Mouse (Mus musculus) hindbrain, embryonic 15.5 days (tissue): ENCODE data around the gene Nrxn2. TPM values are rescaled to one million over a fixed set of nuclear protein-coding genes. Genes with fewer than 3 reads are reported as not detected.

Experiments used
- ATAC-seq: fragments of 200-750 bp; cut with Nextera tagmentation; 2 replicates; pipeline ENCODE4 v1.8.0; 2017; ENCODE audit warnings: low read depth, moderate number of reproducible peaks, moderate TSS enrichment; ENCODE audit not compliant: low FRiP score
- H3K27ac ChIP-seq: fragments of 300-500 bp; sonication (generic); replicated peaks from 2 replicates; pipeline ENCODE4 v1.5.1; 2015; ENCODE audit warnings: mild to moderate bottlenecking, inconsistent platforms
- H3K27me3 ChIP-seq: fragments of 300-500 bp; sonication (generic); 2 replicates; pipeline ENCODE4 v1.6.1; 2015; ENCODE audit warnings: control low read depth, inconsistent platforms
- H3K36me3 ChIP-seq: fragments of 300-500 bp; sonication (generic); 2 replicates; pipeline ENCODE4 v1.6.1; 2015; ENCODE audit warnings: control low read depth, inconsistent platforms
- H3K4me1 ChIP-seq: fragments of 300-500 bp; sonication (generic); replicated peaks from 2 replicates; pipeline ENCODE4 v1.6.1; 2015; ENCODE audit warnings: control low read depth, inconsistent platforms
- H3K4me2 ChIP-seq: fragments of 300-500 bp; sonication (generic); 2 replicates; pipeline ENCODE4 v1.6.1; 2015; ENCODE audit warnings: moderate library complexity, mild to moderate bottlenecking, inconsistent platforms
- H3K4me3 ChIP-seq: fragments of 300-500 bp; sonication (generic); 2 replicates; pipeline ENCODE4 v1.5.1; 2015; ENCODE audit warnings: mild to moderate bottlenecking, inconsistent platforms
- H3K9ac ChIP-seq: fragments of 300-500 bp; sonication (generic); 2 replicates; pipeline ENCODE4 v1.6.1; 2015; ENCODE audit warnings: inconsistent platforms
- H3K9me3 ChIP-seq: fragments of 300-500 bp; sonication (generic); 2 replicates; pipeline ENCODE4 v1.6.1; 2016; ENCODE audit warnings: control low read depth, inconsistent platforms
- WGBS: fragments of 180-500 bp; shearing (Covaris S2); methylation state at CpG from one replicate; pipeline ENCODE4 v1.1.7; 2015; 5-methylcytosine and 5-hydroxymethylcytosine counted together
- polyA plus RNA-seq: library from polyadenylated mRNA; unstranded; fragments of >200 nt; fragmentation: Nextera tagmentation; extraction: Ambion mirVana; gene quantifications from 2 replicates; pipeline ENCODE4 v1.2.1, GENCODE M21; 2015

The Nrxn2 gene
- polyA plus RNA-seq, 1 experiment from 2014 or later: 46.6 TPM

DNA sequence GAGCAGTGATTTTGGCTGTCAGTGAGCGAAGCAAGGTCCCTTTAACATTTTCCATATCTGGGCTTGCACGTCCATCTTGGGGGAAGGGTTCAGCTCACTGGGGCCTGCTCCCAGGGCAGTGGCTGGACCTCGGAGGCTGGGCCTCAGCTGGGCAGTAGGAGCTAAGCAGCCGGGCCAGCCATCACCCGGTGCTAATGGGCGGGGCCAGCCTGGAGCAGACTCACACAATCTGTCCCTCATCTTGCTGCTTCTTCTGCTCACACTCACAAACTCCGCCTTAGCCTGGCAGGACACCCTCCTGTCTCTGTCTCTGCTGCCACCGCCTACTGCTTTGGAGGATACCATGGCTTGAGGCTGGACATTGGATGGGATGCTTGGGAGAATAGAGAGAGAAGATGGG, 97.6 kb downstream of the Nrxn2 start:
- peaks cover 44% of the 10 kb centered on the region for H3K4me1 ChIP-seq

DNA sequence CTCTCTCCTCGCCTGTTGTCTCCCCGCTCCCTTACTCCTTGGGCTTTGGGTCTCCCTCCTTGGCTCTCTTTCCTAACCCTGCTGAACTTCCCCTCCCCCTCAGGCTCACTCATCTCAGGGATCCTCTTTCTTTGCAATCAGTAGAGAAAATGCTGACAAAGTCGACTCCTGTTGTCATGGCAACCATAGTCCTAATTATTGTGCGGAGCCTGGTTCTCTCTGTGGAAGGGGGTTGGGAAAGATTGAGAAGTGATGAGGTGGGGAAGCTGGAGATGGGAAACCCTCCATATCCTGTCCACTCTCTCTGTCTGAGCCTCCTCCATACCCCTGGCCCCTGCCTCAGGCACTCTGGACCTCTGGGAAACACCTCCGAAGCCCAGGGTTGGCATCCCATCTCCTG, 100.1 kb downstream of the Nrxn2 start:
- H3K27me3 ChIP-seq: no peaks in the 10 kb centered on the region
- peaks cover 57% of the 10 kb centered on the region for H3K36me3 ChIP-seq
- H3K4me2 ChIP-seq: peak overlapping the region; percentile 29
- no peaks in the 10 kb centered on the region for H3K9me3 ChIP-seq
- H3K27ac ChIP-seq: peak overlapping the region; percentile 80
- H3K4me3 ChIP-seq: no peak overlapping the region
- H3K9ac ChIP-seq: no peak overlapping the region
- peaks cover 35% of the 10 kb centered on the region for H3K4me1 ChIP-seq
- WGBS: 13% methylated on average over 5 of the region's 5 CpGs
- peak; percentile 59 for ATAC-seq

More for the DNA sequence above, 97.6 kb downstream of the Nrxn2 start:
- no peak for ATAC-seq
- H3K9ac ChIP-seq: no peak overlapping the region
- no peak overlapping the region for H3K4me2 ChIP-seq
- WGBS: 54% methylated on average over 8 of the region's 8 CpGs
- no peak overlapping the region for H3K27ac ChIP-seq
- no peaks in the 10 kb centered on the region for H3K9me3 ChIP-seq
- peaks cover 50% of the 10 kb centered on the region for H3K36me3 ChIP-seq
- no peaks in the 10 kb centered on the region for H3K27me3 ChIP-seq
- H3K4me3 ChIP-seq: no peak overlapping the region

DNA sequence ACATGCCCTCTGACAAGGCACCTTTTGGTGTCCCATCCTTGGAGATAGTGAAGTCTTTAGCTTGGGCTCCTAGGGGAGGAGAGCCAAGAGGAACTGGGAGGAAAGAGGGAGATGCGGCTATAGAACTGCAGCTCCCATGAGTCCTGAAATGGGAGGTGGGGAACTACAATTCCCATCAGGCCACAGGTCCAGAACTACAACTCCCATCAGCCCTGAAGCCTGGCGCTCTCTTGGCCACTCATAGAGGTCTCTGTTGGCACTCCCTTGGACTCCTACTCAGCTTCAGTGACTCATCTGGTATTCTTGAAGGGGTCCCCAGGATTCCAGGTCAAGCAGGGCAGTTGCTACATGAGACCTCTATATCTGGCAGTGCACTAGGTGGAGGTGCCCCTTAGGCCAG, 101.0 kb downstream of the Nrxn2 start:
- ATAC-seq: no peak
- Histone ChIP-seq H3K36me3 (peaks cover 61% of the 10 kb centered on the region), H3K27me3 (no peaks in the 10 kb centered on the region), H3K9ac (no peak overlapping the region), H3K4me3 (no peak overlapping the region), H3K4me2 (0 out of 2 replicates have a peak overlapping the region, but pooled peaks have one; percentile 29), H3K27ac (peak overlapping the region; percentile 80), H3K9me3 (no peaks in the 10 kb centered on the region), H3K4me1 (peaks cover 35% of the 10 kb centered on the region)
- 44% methylated on average over 2 of the region's 2 CpGs for WGBS

DNA sequence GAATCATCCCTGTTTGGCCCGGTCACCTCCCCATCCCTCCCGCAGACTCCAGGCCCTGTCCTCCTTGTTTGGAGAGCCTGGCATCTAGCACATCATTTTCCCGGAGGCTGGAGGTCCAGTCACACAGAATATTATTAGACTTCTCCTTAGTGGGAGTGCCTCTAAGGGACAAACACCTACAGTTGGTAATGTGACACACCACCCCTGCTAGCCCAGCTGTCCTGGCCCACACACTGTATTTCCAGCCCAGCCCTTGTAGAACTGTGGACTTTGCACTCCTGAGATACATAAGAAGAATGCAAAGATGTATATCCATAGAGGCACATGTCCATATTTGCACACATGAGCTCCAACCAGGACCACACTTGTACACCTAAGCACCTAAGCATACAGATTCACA, 103.1 kb downstream of the Nrxn2 start:
- Histone ChIP-seq H3K27me3 (no peaks in the 10 kb centered on the region), H3K9me3 (no peaks in the 10 kb centered on the region), H3K4me3 (no peak overlapping the region), H3K4me2 (no peak overlapping the region), H3K9ac (no peak overlapping the region), H3K4me1 (peaks cover 29% of the 10 kb centered on the region), H3K27ac (no peak overlapping the region), H3K36me3 (peaks cover 48% of the 10 kb centered on the region)
- WGBS: 95% methylated on average over 3 of the region's 3 CpGs
- ATAC-seq: no peak

DNA sequence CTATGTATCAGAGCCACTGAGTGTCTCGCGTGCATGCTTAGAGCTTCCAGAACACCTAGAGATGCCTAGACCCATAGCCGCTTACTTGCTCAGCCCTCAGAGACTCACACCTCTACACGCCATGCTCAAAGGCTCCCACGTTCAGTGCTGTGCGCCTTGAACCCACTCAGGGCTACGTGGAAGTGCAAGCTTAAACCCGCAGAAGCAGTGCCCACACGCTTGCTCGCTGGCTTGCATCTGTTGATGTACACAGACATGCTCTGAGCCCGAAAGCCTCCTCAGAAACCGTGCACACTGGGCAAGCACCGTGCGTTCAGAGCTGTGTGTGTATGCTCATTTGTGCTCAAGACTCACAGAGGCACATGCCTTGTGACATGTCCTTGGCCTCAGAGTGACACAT, 103.8 kb downstream of the Nrxn2 start:
- WGBS: 92% methylated on average over 14 of the region's 14 CpGs
- no peak overlapping the region for H3K27ac ChIP-seq
- H3K4me3 ChIP-seq: no peak overlapping the region
- H3K27me3 ChIP-seq: no peaks in the 10 kb centered on the region
- no peak overlapping the region for H3K9ac ChIP-seq
- peaks cover 46% of the 10 kb centered on the region for H3K36me3 ChIP-seq
- no peak for ATAC-seq
- peaks cover 27% of the 10 kb centered on the region for H3K4me1 ChIP-seq
- no peak overlapping the region for H3K4me2 ChIP-seq
- H3K9me3 ChIP-seq: no peaks in the 10 kb centered on the region

DNA sequence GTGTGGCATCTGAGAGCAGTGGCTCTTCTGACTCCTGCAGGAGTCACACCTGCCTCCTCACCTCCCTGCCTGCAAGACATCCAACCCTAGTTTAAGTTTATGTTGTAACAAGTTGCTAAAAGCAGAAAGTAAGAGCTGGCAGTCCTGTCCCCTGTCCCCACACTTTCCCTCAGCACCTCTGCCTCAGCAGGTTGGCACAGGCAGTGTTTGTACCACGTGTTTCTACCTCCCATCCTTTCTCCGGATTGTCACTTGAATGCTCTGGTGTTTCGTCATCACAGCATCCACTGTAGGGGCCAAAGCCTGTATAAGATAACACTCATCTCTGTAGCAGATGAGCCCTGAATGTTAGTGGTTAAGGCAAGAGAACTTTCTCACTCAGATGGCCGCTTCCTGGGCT, 106.5 kb downstream of the Nrxn2 start:
- WGBS: 84% methylated on average over 4 of the region's 4 CpGs
- no peaks in the 10 kb centered on the region for H3K27me3 ChIP-seq
- no peak overlapping the region for H3K9ac ChIP-seq
- H3K4me3 ChIP-seq: no peak overlapping the region
- no peak for ATAC-seq
- no peak overlapping the region for H3K4me2 ChIP-seq
- H3K36me3 ChIP-seq: peaks cover 37% of the 10 kb centered on the region
- no peaks in the 10 kb centered on the region for H3K9me3 ChIP-seq
- peaks cover 27% of the 10 kb centered on the region for H3K4me1 ChIP-seq
- no peak overlapping the region for H3K27ac ChIP-seq

DNA sequence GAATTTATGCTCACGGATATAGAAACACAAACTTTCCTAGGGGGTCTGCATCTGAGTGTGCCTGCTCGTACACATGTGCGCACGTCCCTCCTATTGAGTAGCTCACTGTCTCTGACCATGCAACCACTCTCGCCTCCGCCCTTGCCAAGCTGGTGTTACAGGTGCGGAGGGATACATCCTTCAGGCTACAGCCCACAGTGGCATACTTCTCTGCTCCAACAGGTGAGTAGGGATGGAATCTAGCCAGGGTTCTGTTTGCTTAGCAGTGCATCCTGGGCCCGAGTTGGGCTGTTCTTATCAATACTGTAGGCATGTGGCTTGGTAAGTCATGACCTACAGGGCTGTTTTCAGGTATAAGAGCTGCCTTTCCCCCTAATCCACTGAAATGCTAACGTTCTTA, 107.5 kb downstream of the Nrxn2 start:
- no peak for ATAC-seq
- WGBS: 94% methylated on average over 9 of the region's 9 CpGs
- Histone ChIP-seq H3K36me3 (peaks cover 33% of the 10 kb centered on the region), H3K27ac (no peak overlapping the region), H3K4me2 (no peak overlapping the region), H3K9me3 (no peaks in the 10 kb centered on the region), H3K27me3 (no peaks in the 10 kb centered on the region), H3K4me1 (peaks cover 35% of the 10 kb centered on the region), H3K9ac (no peak overlapping the region), H3K4me3 (no peak overlapping the region)

DNA sequence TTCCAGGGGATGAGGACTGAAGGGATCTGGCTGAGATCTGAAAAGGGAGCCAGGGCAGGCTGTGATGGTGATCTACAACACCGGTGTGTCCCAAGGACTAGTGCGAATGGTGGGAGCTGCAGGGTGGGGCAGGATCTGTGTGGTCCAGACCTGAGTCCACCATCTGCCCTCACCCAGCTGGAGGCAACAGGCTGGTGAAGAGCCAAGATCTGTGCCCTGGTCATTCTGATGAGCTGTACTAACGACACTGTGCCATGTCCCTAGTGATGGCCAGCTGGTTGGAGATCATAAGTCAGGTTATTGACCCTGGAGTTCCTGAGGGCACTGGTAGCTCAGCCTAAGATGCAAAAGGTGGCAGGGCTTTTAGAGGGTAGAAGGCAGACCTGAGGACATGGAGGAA, 108.9 kb downstream of the Nrxn2 start:
- WGBS: 81% methylated on average over 3 of the region's 3 CpGs
- Histone ChIP-seq H3K9me3 (no peaks in the 10 kb centered on the region), H3K27me3 (no peaks in the 10 kb centered on the region), H3K27ac (peak overlapping the region; percentile 40; the same call in 1 of the 2 replicates), H3K36me3 (peaks cover 24% of the 10 kb centered on the region), H3K4me2 (no peak overlapping the region), H3K9ac (no peak overlapping the region), H3K4me1 (peaks cover 49% of the 10 kb centered on the region), H3K4me3 (no peak overlapping the region)
- ATAC-seq: no peak

DNA sequence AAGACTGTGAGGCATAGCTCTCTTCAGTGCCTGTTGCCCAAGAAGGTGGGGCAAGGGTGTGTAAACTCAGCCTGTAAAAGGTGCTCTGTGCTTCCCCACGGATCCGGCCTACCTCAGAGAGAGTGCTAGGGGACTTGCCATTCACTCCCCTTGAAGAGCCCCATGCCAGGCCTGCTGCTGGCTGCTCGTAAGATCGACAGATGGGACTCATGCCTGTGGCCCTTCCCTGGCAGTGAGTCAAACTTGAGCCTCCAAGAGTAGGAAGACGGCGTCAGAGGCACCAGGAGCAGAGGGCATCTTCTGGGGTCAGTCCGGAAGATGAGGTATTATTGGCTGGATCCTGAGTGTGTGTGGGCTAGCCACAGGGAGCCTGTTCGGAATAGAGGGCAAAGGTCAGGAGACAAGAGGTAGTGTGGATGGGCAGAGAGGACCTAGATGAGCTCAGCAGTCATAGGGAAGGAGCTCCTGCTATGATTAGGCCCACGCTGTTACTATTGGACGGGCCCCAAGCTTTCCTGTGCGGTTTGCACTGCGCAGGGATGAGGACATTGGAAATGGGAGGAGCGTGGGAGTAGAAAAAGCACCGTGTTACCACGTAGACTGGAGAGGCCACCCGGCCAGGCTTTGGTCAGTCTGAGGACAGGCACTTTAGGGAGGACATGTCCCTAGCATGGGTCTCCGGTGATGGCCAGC, 109.5 kb downstream of the Nrxn2 start:
- ATAC-seq: no peak
- 67% methylated on average over 17 of the region's 17 CpGs for WGBS
- H3K9me3 ChIP-seq: no peaks in the 10 kb centered on the region
- H3K27me3 ChIP-seq: no peaks in the 10 kb centered on the region
- peaks cover 55% of the 10 kb centered on the region for H3K4me1 ChIP-seq
- H3K4me3 ChIP-seq: no peak overlapping the region
- H3K36me3 ChIP-seq: peaks cover 19% of the 10 kb centered on the region
- H3K27ac ChIP-seq: peak overlapping the region; percentile 40; the same call in 1 of the 2 replicates
- no peak overlapping the region for H3K4me2 ChIP-seq
- no peak overlapping the region for H3K9ac ChIP-seq

DNA sequence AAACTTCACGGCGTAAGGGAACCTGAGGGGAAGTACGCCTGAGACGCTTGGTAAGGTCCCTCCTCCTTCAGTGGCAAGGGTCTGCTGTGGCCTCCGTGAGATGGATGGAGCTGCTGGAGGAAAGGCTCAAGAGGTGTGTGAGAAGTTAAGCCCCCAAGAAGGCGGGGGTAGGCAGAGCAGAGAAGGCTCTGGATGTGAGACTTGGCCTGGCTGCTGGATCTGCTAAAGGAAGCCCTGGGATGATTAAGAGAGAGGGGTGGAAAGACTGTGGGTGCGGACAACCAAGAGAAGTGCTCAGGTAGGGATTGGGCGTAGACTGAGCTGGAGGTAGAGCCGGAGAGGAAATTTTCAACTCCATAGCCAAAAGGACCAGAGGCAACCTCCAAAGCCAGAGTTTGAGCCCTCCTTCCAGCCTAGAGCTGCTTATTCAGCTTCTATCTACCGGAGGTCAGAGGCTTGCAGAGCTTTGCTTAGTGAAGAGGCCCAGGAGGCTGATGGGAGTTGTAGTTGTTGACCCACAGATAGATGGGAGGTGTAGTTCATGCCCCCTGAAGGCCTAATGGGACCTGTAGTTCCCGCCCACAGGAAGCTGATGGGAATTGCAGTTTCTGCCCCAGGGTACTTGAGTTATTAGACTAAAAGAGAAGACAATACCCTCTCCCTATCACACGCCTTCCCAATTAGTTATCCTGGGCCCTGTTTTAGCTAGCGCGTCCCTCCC, 110.9 kb downstream of the Nrxn2 start:
- Histone ChIP-seq H3K27me3 (no peaks in the 10 kb centered on the region), H3K4me1 (peaks cover 69% of the 10 kb centered on the region), H3K4me3 (no peak overlapping the region), H3K27ac (peak overlapping the region; percentile 52; the same call in 1 of the 2 replicates), H3K9ac (no peak overlapping the region), H3K4me2 (peak overlapping the region; percentile 37; the same call in 1 of the 2 replicates), H3K9me3 (no peaks in the 10 kb centered on the region), H3K36me3 (peaks cover 12% of the 10 kb centered on the region)
- no peak for ATAC-seq
- 60% methylated on average over 14 of the region's 14 CpGs for WGBS

DNA sequence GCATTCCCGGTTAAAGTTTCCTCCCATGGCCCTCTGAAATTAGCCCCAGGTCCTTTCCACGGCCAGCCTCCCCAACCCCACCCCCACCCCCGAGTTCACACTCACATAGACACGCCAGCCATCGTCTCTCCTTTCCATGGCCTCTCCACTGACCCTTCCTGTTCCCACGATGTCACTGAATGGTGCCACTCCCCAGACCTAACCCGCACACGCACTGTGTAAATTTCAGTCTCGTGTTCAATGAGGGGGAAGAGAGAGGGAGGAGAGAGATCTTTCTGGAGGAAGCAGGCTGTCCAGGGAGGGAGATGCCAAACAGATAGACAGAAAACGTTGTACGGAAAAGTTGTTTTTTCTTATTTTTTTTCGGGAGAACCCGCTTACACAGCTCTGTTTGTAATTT, 111.8 kb downstream of the Nrxn2 start:
- H3K9ac ChIP-seq: no peak overlapping the region

DNA sequence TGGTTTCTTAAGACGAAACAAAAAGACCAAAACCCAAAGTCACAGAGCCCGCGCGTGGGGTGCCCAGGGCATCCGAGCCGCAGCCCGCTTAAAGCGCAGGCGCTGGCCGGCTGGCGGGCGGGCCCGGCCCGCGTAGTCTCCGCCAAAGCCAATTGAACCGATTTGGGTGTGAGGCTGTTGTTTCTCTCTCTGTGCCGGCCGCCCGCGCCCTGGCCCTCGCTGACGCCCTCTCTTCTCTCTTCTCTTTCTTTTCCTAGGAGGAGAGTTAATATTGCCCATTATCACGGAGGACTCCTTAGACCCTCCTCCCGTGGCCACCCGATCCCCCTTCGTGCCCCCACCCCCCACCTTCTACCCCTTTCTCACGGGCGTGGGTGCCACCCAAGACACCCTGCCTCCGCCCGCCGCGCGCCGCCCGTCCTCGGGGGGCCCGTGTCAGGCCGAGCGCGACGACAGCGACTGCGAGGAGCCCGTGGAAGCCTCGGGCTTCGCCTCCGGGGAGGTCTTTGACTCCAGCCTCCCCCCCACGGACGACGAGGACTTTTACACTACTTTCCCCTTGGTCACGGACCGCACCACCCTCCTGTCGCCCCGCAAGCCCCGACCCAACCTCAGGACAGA, 112.6 kb downstream of the Nrxn2 start:
- Histone ChIP-seq H3K36me3 (peaks cover 8% of the 10 kb centered on the region), H3K9me3 (no peaks in the 10 kb centered on the region), H3K27me3 (no peaks in the 10 kb centered on the region), H3K4me1 (peaks cover 71% of the 10 kb centered on the region), H3K4me3 (peak overlapping the region; percentile 37), H3K27ac (peak overlapping the region; percentile 80), H3K4me2 (peak overlapping the region; percentile 71), H3K9ac (peak overlapping the region; percentile 46)
- ATAC-seq: no peak
- 2% methylated on average over 56 of the region's 56 CpGs for WGBS

More for the DNA sequence above, 111.8 kb downstream of the Nrxn2 start:
- H3K4me3 ChIP-seq: 0 out of 2 replicates have a peak overlapping the region, but pooled peaks have one; percentile 3
- 19% methylated on average over 13 of the region's 13 CpGs for WGBS
- H3K36me3 ChIP-seq: peaks cover 12% of the 10 kb centered on the region
- no peaks in the 10 kb centered on the region for H3K27me3 ChIP-seq
- peaks cover 71% of the 10 kb centered on the region for H3K4me1 ChIP-seq
- peak overlapping the region; percentile 31; the same call in 1 of the 2 replicates for H3K27ac ChIP-seq
- no peak for ATAC-seq
- no peaks in the 10 kb centered on the region for H3K9me3 ChIP-seq
- peak overlapping the region; percentile 37 for H3K4me2 ChIP-seq
